Mouse (Mus musculus) liver, postnatal 0 days (tissue): ENCODE results near the gene Vsig4.

Experiments used
- CTCF ChIP-seq: sonication (generic); IDR thresholded peaks from 2 replicates; pipeline ENCODE4 v1.5.1; 2016; ENCODE audit warnings: antibody characterized with exemption, low read depth
- EP300 ChIP-seq: IDR thresholded peaks from 2 replicates; pipeline ENCODE4 v1.6.1; 2016; ENCODE audit warnings: antibody characterized with exemption, low read depth, mild to moderate bottlenecking

GRCm38 (mm10) chrX:96227030-96227429 is 66.2 kb downstream of the Vsig4 start:
- TF ChIP-seq CTCF (no peak), EP300 (no peak)
